Mouse (Mus musculus) gastrocnemius, postnatal 14 days (tissue): ENCODE measurements around the gene Pdzk1. TPM values are rescaled to one million over a fixed set of nuclear protein-coding genes. Genes with fewer than 3 reads are reported as not detected.

Experiments
- DNase-seq: peaks from one replicate; pipeline ENCODE4 v3.0.0; 2021; ENCODE audit warnings: mixed read lengths
- intact Hi-C: fragments of 180-260 bp; cut with DNase I; formaldehyde crosslinking; loops from one replicate; pipeline ENCODE4 v1.15.1; 2025; ENCODE audit warnings: low total_unique reads
- total RNA-seq, 2 experiments: library from RNA; stranded (reverse); gene quantifications; 2 replicates each; pipeline ENCODE4 v1.2.3; 2021

The Pdzk1 gene
- total RNA-seq, 2 experiments from 2014 or later, result not detected

- DNase-seq, result no peak
- intact Hi-C loops, result no loop called here
Measured at GRCm38 (mm10) chr3:96832930-96833329, 3.8 kb downstream of the Pdzk1 start.

- DNase-seq, result no peak
- intact Hi-C loops, result no loop called here
Measured at GRCm38 (mm10) chr3:96834587-96835348, 5.7 kb downstream of the Pdzk1 start.

GRCm38 (mm10) chr3:96836414-96836813, 7.3 kb downstream of the Pdzk1 start:
- intact Hi-C loops, result no loop called here
- DNase-seq, result no peak

GRCm38 (mm10) chr3:96838996-96839645, 10.0 kb downstream of the Pdzk1 start:
- intact Hi-C loops, result no loop called here
- DNase-seq, result no peak

GRCm38 (mm10) chr3:96845191-96845590, 16.1 kb downstream of the Pdzk1 start:
- DNase-seq, result no peak
- intact Hi-C loops, result no loop called here

GRCm38 (mm10) chr3:96845806-96846205, 16.7 kb downstream of the Pdzk1 start:
- intact Hi-C loops, result no loop called here
- DNase-seq, result no peak

- intact Hi-C loops, result no loop called here
- no peak for DNase-seq
Measured at GRCm38 (mm10) chr3:96846985-96847384, 17.9 kb downstream of the Pdzk1 start.

- DNase-seq, result no peak
Measured at GRCm38 (mm10) chr3:96847661-96848060, 18.6 kb downstream of the Pdzk1 start.

GRCm38 (mm10) chr3:96848470-96848869, 19.4 kb downstream of the Pdzk1 start:
- DNase-seq, result no peak
- intact Hi-C loops, result no loop called here

More at GRCm38 (mm10) chr3:96847661-96848060, 18.6 kb downstream of the Pdzk1 start:
- intact Hi-C loops, result no loop called here

- no peak for DNase-seq
- intact Hi-C loops, result no loop called here
Measured at GRCm38 (mm10) chr3:96849168-96849727, 20.2 kb downstream of the Pdzk1 start.

GRCm38 (mm10) chr3:96852561-96852960, 23.5 kb downstream of the Pdzk1 start:
- no peak for DNase-seq
- intact Hi-C loops, result no loop called here

- intact Hi-C loops, result no loop called here
- no peak for DNase-seq
Measured at GRCm38 (mm10) chr3:96854376-96854775, 25.3 kb downstream of the Pdzk1 start.

- intact Hi-C loops, result no loop called here
- no peak for DNase-seq
Measured at GRCm38 (mm10) chr3:96855833-96856232, 26.7 kb downstream of the Pdzk1 start.

GRCm38 (mm10) chr3:96860498-96860897, 31.4 kb downstream of the Pdzk1 start:
- intact Hi-C loops, result no loop called here
- no peak for DNase-seq

GRCm38 (mm10) chr3:96867863-96868262, 38.8 kb downstream of the Pdzk1 start:
- intact Hi-C loops, result no loop called here
- DNase-seq, result no peak

GRCm38 (mm10) chr3:96868566-96868965, 39.5 kb downstream of the Pdzk1 start:
- no peak for DNase-seq
- intact Hi-C loops, result no loop called here

GRCm38 (mm10) chr3:96869091-96869490, 40.0 kb downstream of the Pdzk1 start:
- intact Hi-C loops, result no loop called here
- no peak for DNase-seq

GRCm38 (mm10) chr3:96870270-96870669, 41.2 kb downstream of the Pdzk1 start:
- no peak for DNase-seq
- intact Hi-C loops, result no loop called here

- intact Hi-C loops, result no loop called here
- DNase-seq, result no peak
Measured at GRCm38 (mm10) chr3:96871070-96871469, 42.0 kb downstream of the Pdzk1 start.

GRCm38 (mm10) chr3:96872501-96872900, 43.4 kb downstream of the Pdzk1 start:
- DNase-seq, result no peak
- intact Hi-C loops, result no loop called here
